Mouse (Mus musculus) CH12.LX (cell line): ENCODE measurements around the gene Eef1a1. TPM values are rescaled to one million over a fixed set of nuclear protein-coding genes. Genes with fewer than 3 reads are reported as not detected.

Source experiments
- DNase-seq: peaks from one replicate; pipeline ENCODE4 v3.0.0-alpha.2; 2013; ENCODE audit errors: extremely low read depth
- H3K27ac ChIP-seq: 2 replicates; pipeline ENCODE4 v1.5.1; 2012; ENCODE audit warnings: low read depth, mild to moderate bottlenecking, control low read depth, moderate library complexity; ENCODE audit not compliant: insufficient read depth
- H3K27me3 ChIP-seq: replicated peaks from 2 replicates; pipeline ENCODE3; 2012; ENCODE audit warnings: inconsistent platforms
- H3K36me3 ChIP-seq, 2 experiments: replicated peaks in 1 of 2; 2 replicates each; pipeline versions ENCODE3 to v1.6.1; 2012; ENCODE audit warnings: inconsistent platforms in 1 of 2, low read length in 1 of 2, mild to moderate bottlenecking in 1 of 2, mixed read lengths in 1 of 2, moderate library complexity in 1 of 2; ENCODE audit not compliant: control insufficient read depth in 1 of 2, insufficient read depth in 1 of 2
- H3K4me1 ChIP-seq, 2 experiments: 2 replicates each; pipeline ENCODE4 v1.6.1; 2012; ENCODE audit warnings: inconsistent platforms in 1 of 2, moderate library complexity in 1 of 2; ENCODE audit not compliant: insufficient read depth in 2 of 2, control insufficient read depth in 1 of 2
- H3K4me2 ChIP-seq: 2 replicates; pipeline ENCODE4 v1.6.1; 2012; ENCODE audit warnings: low read depth, mild to moderate bottlenecking, control low read depth; ENCODE audit not compliant: poor library complexity, insufficient read depth, severe bottlenecking
- H3K4me3 ChIP-seq, 3 experiments: fragments of 150-350 bp in 1 of 3; sonication (generic) in 1 of 3; replicated peaks in 1 of 3; 2 replicates each; pipeline versions ENCODE3 to v1.5.1; 2011 to 2012; ENCODE audit warnings: low read depth in 2 of 3, low read length in 2 of 3, mild to moderate bottlenecking in 2 of 3, moderate library complexity in 2 of 3, control low read depth in 1 of 3, improper control_type of control experiment in 1 of 3, inconsistent platforms in 1 of 3, mixed read lengths in 1 of 3; ENCODE audit not compliant: poor library complexity in 1 of 3
- H3K79me2 ChIP-seq: replicated peaks from 2 replicates; pipeline ENCODE4 v1.6.1; 2012; ENCODE audit warnings: mild to moderate bottlenecking, moderate library complexity; ENCODE audit not compliant: control insufficient read depth, poor library complexity, insufficient read depth, severe bottlenecking; ENCODE audit errors: extremely low read depth
- H3K9ac ChIP-seq: 2 replicates; pipeline ENCODE4 v1.6.1; 2012; ENCODE audit warnings: low read depth, mild to moderate bottlenecking, control low read depth, moderate library complexity; ENCODE audit not compliant: insufficient read depth
- H3K9me3 ChIP-seq: replicated peaks from 2 replicates; pipeline ENCODE3; 2012; ENCODE audit warnings: low read length, inconsistent platforms, mixed read lengths
- E2F4 ChIP-seq: IDR thresholded peaks from 2 replicates; pipeline ENCODE4 v1.6.1; 2011; ENCODE audit warnings: low read depth, low read length, improper control_type of control experiment; ENCODE audit not compliant: insufficient replicate concordance
- ELF1 ChIP-seq: IDR thresholded peaks from 2 replicates; pipeline ENCODE4 v1.6.1; 2014; ENCODE audit warnings: low read depth, mild to moderate bottlenecking, inconsistent platforms, low read length, improper control_type of control experiment
- EP300 ChIP-seq: IDR thresholded peaks from 2 replicates; pipeline ENCODE4 v1.6.1; 2011; ENCODE audit warnings: low read length, improper control_type of control experiment
- ETS1 ChIP-seq: conservative IDR thresholded peaks from 2 replicates; pipeline ENCODE4 v1.6.1; 2012; ENCODE audit warnings: low read depth, mild to moderate bottlenecking, inconsistent platforms, low read length, improper control_type of control experiment, moderate library complexity
- MAFK ChIP-seq: IDR thresholded peaks from 2 replicates; pipeline ENCODE4 v1.6.1; 2011; ENCODE audit warnings: low read length, improper control_type of control experiment; ENCODE audit not compliant: insufficient replicate concordance
- MAX ChIP-seq: IDR thresholded peaks from 2 replicates; pipeline ENCODE4 v1.6.1; 2011; ENCODE audit warnings: low read length, improper control_type of control experiment
- MEF2A ChIP-seq: IDR thresholded peaks from 2 replicates; pipeline ENCODE4 v1.6.1; 2014; ENCODE audit warnings: low read depth, mild to moderate bottlenecking, inconsistent platforms, low read length, improper control_type of control experiment, borderline replicate concordance
- MXI1 ChIP-seq: IDR thresholded peaks from 2 replicates; pipeline ENCODE4 v1.6.1; 2011; ENCODE audit warnings: mild to moderate bottlenecking, low read depth, low read length, improper control_type of control experiment
- MYC ChIP-seq: IDR thresholded peaks from 2 replicates; pipeline ENCODE4 v1.6.1; 2011; ENCODE audit warnings: low read depth, mild to moderate bottlenecking, improper control_type of control experiment, low read length
- NELFE ChIP-seq: IDR thresholded peaks from 2 replicates; pipeline ENCODE4 v1.6.1; 2011; ENCODE audit warnings: low read depth, low read length, improper control_type of control experiment
- POLR2A ChIP-seq: IDR thresholded peaks from 2 replicates; pipeline ENCODE4 v1.6.1; 2011; ENCODE audit warnings: low read depth, mild to moderate bottlenecking, improper control_type of control experiment, low read length
- RAD21 ChIP-seq: IDR thresholded peaks from 2 replicates; pipeline ENCODE4 v1.6.1; 2011; ENCODE audit warnings: low read depth, mild to moderate bottlenecking, low read length, improper control_type of control experiment, moderate library complexity
- USF1 ChIP-seq: IDR thresholded peaks from 2 replicates; pipeline ENCODE4 v1.6.1; 2014; ENCODE audit warnings: low read depth, mild to moderate bottlenecking, inconsistent platforms, low read length, improper control_type of control experiment
- ZNF384 ChIP-seq: IDR thresholded peaks from 2 replicates; pipeline ENCODE4 v1.6.1; 2012; ENCODE audit warnings: low read depth, low read length, improper control_type of control experiment, inconsistent platforms
- dilution Hi-C: fragments of 300-500 bp; cut with MboI; formaldehyde crosslinking; loops from 2 replicates; pipeline ENCODE4 v1.14.3; 2020; ENCODE audit warnings: low sequenced_read_pairs; ENCODE audit not compliant: extremely low pct_unique_long_range_greater_than_20kb, extremely low pct_ligation_motif_present
- in situ Hi-C: fragments of 300-500 bp; cut with MboI; formaldehyde crosslinking; loops from 3 replicates; pipeline ENCODE4 v1.14.3; 2019; ENCODE audit warnings: low sequenced_read_pairs, low pct_ligation_motif_present, low pct_unique_long_range_greater_than_20kb, mixed read lengths
- polyA plus RNA-seq: library from polyadenylated mRNA; unstranded; fragments of >175 nt; gene quantifications from 2 replicates; pipeline ENCODE4 v1.2.1, GENCODE M21; 2012; ENCODE audit warnings: low read depth; ENCODE audit not compliant: insufficient read length
- total RNA-seq, 2 experiments: library from RNA; depleted of rRNA; stranded (reverse); fragments of 300-350 nt in 1 of 2; fragments of >200 nt in 1 of 2; gene quantifications; 2 replicates each; pipeline ENCODE4 v1.2.3; 2012 to 2014

Eef1a1 gene
- total and polyA plus RNA-seq, 3 experiments = 12,362 to 21,026 (median 18,409) TPM

DNA sequence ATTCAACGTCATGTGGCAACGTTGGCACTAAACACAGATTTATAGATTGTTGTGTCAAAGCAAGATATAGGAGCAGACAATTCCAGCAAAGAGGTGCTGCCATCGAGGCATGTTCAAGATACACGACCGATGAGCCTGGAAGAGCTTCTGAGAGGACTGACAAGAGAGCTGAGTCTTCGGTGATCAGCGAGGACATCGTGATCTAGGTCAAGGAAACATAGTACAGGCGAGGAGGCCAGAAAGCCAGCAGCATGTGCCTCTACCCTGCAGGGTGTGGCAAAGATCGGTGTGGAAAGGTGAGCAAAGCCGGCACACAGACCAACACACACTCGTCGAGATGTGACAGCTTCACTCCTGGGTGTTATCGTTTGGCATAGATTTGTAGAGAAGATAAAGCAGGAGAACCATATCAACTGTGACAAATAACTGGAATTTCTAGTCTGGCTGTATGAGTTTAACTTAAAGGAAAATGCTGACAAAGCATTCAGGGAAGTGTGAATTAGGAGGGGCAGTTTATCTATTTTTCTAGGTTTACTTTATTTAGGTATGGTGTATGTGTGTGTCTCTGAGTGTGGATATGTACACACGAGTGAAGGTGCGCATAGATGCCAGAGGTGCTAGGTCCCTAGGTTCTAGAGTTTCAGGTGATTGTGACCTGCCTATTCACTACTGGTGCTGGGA lies 19.3 kb upstream of the Eef1a1 start:
- H3K4me1 ChIP-seq = peaks cover 6 to 14% of the 10 kb centered on the region in 2 experiments
- peaks cover 3% of the 10 kb centered on the region for H3K9me3 ChIP-seq
- H3K4me2 ChIP-seq = no peak overlapping the region
- dilution Hi-C loops (no loop called here), in situ Hi-C loops (no loop called here)
- TF ChIP-seq MAFK = peak; percentile 90
- no peak for TF ChIP-seq POLR2A
- peaks cover 23% of the 10 kb centered on the region for H3K79me2 ChIP-seq
- DNase-seq = no peak
- peaks cover 14 to 21% of the 10 kb centered on the region in 2 experiments for H3K36me3 ChIP-seq
- H3K27me3 ChIP-seq = no peaks in the 10 kb centered on the region
- H3K27ac ChIP-seq = no peak overlapping the region
- no peak overlapping the region for H3K4me3 ChIP-seq
- H3K9ac ChIP-seq = no peak overlapping the region

- in situ Hi-C loops (no loop called here), dilution Hi-C loops (no loop called here)
- no peak for DNase-seq
- TF ChIP-seq NELFE = no peak
- TF ChIP-seq USF1 = no peak
- no peak for TF ChIP-seq E2F4
- TF ChIP-seq MEF2A = no peak
- no peak for TF ChIP-seq MAFK
- TF ChIP-seq ELF1 = no peak
- TF ChIP-seq MYC = no peak
- TF ChIP-seq ZNF384 = no peak
- TF ChIP-seq RAD21 = no peak
- TF ChIP-seq MXI1 = no peak
- TF ChIP-seq EP300 = no peak
- TF ChIP-seq MAX = no peak
- no peak for TF ChIP-seq ETS1
- Histone ChIP-seq H3K9ac (no peak overlapping the region), H3K27ac (no peak overlapping the region), H3K27me3 (no peaks in the 10 kb centered on the region), H3K9me3 (peaks cover 3% of the 10 kb centered on the region), H3K4me3 (no peak overlapping the region), H3K4me1 (peaks cover 6 to 18% of the 10 kb centered on the region in 2 experiments), H3K4me2 (no peak overlapping the region), H3K79me2 (peaks cover 23% of the 10 kb centered on the region), H3K36me3 (peaks cover 13 to 18% of the 10 kb centered on the region in 2 experiments)
Measured at GRCm38 (mm10) chr9:78506722-78507077, 17.7 kb upstream of the Eef1a1 start.
